Mouse (Mus musculus): Measurements from ENCODE around the gene Dip2b. TPM values are rescaled to one million over a fixed set of nuclear protein-coding genes. Genes with fewer than 3 reads are reported as not detected.
"Not testable (repeated sequence)": the region's sequence is repeated elsewhere in the genome, so short reads cannot be mapped to it uniquely, and the experiment has no call there.

Gene Dip2b
- polyA plus RNA-seq, 1 experiment from 2014 or later, result 2.3 TPM

DNA sequence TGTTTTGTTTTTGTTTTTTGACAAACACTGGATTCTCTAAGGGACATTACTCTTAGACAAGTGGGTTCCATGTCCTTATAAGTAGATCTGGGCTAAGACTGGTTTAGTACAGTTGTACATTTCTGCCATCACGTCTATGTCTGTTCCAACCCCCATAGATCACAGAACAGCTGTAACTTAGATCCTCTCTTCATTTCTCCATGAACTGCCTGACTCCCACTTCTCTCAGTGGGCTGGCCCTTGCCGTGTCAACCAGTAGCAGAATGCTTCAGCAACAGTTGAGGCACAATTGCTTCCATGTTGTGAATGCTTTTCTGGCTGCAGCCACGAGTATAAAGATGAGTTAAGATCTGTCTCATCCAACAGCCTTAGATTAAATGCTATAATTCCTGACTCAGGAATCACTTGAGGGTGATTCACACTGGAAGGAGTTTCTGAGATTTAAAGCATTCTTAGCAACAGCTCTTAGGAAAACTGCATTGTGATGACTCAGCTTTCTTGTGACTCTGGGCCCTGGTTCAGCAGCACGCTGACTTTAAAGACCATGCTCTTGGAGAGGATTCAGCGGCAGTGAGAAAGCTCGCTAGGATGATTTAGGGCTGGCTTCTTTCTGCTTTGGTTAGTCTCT, 212.8 kb downstream of the Dip2b start:
- WGBS (ENCODE audit: insufficient replicate concordance), result 90% methylated on average over 6 of the region's 6 CpGs
- Histone ChIP-seq H3K4me1 (ENCODE audit: insufficient read depth) (no peaks in the 10 kb centered on the region), H3K4me2 (ENCODE audit: low read depth, low read length) (no peak overlapping the region), H3K27ac (ENCODE audit: low read depth) (no peak overlapping the region), H3K36me3 (replicated peaks; ENCODE audit: insufficient read depth, low read length) (peaks cover 82% of the 10 kb centered on the region), H3K9me3 (ENCODE audit: low read length) (no peaks in the 10 kb centered on the region), H3K9ac (replicated peaks) (no peak overlapping the region), H3K4me3 (ENCODE audit: low read depth, low read length) (no peak overlapping the region), H3K27me3 (ENCODE audit: insufficient read depth, low read length) (no peaks in the 10 kb centered on the region)
- ATAC-seq, result no peak
- DNase-seq, result no peak
- TF ChIP-seq CTCF (IDR thresholded peaks at IDR 0.05; ENCODE audit: low read depth), result no peak
- no peak for TF ChIP-seq EP300 (IDR thresholded peaks at IDR 0.05; ENCODE audit: low read depth)

GRCm38 (mm10) chr15:100256386-100256785, 217.9 kb downstream of the Dip2b start:
- H3K4me2 ChIP-seq (ENCODE audit: low read depth, low read length), result no peak overlapping the region
- TF ChIP-seq EP300 (IDR thresholded peaks at IDR 0.05; ENCODE audit: low read depth) (no peak), CTCF (IDR thresholded peaks at IDR 0.05; ENCODE audit: low read depth) (no peak)
- H3K4me3 ChIP-seq (ENCODE audit: low read depth, low read length), result no peak overlapping the region
- no peak overlapping the region for H3K27ac ChIP-seq (ENCODE audit: low read depth)
- WGBS (ENCODE audit: insufficient replicate concordance), result 87% methylated on average over 6 of the region's 6 CpGs
- ATAC-seq (no peak), DNase-seq (no peak)
- H3K9me3 ChIP-seq (ENCODE audit: low read length), result no peaks in the 10 kb centered on the region
- no peaks in the 10 kb centered on the region for H3K27me3 ChIP-seq (ENCODE audit: insufficient read depth, low read length)
- no peak overlapping the region for H3K9ac ChIP-seq (replicated peaks)
- H3K36me3 ChIP-seq (replicated peaks; ENCODE audit: insufficient read depth, low read length), result peaks cover 62% of the 10 kb centered on the region
- no peaks in the 10 kb centered on the region for H3K4me1 ChIP-seq (ENCODE audit: insufficient read depth)

GRCm38 (mm10) chr15:100257305-100257704, 218.8 kb downstream of the Dip2b start:
- WGBS (ENCODE audit: insufficient replicate concordance), result 89% methylated on average over 5 of the region's 5 CpGs
- Histone ChIP-seq H3K9ac (replicated peaks) (no peak overlapping the region), H3K27me3 (ENCODE audit: insufficient read depth, low read length) (no peaks in the 10 kb centered on the region), H3K36me3 (replicated peaks; ENCODE audit: insufficient read depth, low read length) (peaks cover 58% of the 10 kb centered on the region), H3K4me1 (ENCODE audit: insufficient read depth) (no peaks in the 10 kb centered on the region), H3K9me3 (ENCODE audit: low read length) (no peaks in the 10 kb centered on the region), H3K27ac (ENCODE audit: low read depth) (no peak overlapping the region), H3K4me3 (ENCODE audit: low read depth, low read length) (no peak overlapping the region), H3K4me2 (ENCODE audit: low read depth, low read length) (no peak overlapping the region)
- TF ChIP-seq EP300 (IDR thresholded peaks at IDR 0.05; ENCODE audit: low read depth) (no peak), CTCF (IDR thresholded peaks at IDR 0.05; ENCODE audit: low read depth) (no peak)
- DNase-seq (no peak), ATAC-seq (no peak)

DNA sequence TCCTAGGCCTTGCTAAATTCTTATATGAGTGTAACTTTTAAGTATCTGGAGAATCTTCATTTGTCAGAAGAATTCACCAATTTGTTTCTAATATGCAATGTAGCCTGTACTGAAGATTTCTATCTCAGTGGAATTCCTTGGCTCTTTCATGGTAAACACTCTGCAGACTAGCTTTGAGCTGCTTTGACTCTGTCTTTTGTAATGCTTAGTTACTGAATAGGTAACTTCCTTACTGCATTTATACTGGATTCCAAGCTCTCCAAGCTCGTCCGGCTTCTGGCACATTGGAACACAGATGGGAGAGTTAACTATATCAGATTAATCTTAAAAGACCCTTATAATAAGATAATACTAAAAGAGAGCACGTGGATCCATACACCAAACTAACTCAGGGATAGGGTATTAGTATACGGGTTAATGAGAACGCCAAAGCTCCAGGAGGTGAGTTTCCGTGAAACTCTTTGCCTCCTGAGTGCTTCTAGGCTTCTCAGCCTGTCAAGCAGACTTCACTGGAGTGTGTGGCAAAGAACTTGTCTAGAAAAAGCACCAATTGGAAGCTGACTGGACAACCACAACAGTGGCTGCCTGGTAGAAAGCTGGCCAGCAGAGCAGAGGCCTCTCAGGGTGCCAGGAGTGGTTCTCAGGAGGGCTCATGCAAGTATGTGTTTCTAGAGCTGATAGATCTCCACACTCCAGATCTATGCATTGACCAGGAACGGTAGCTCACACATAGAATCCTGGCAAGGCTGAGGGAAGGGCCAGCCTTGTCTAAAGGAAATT, 220.4 kb downstream of the Dip2b start:
- no peak for DNase-seq
- Histone ChIP-seq H3K27me3 (ENCODE audit: insufficient read depth, low read length) (no peaks in the 10 kb centered on the region), H3K9me3 (ENCODE audit: low read length) (no peaks in the 10 kb centered on the region), H3K9ac (replicated peaks) (no peak overlapping the region), H3K4me1 (ENCODE audit: insufficient read depth) (no peaks in the 10 kb centered on the region), H3K36me3 (replicated peaks; ENCODE audit: insufficient read depth, low read length) (peaks cover 49% of the 10 kb centered on the region), H3K4me2 (ENCODE audit: low read depth, low read length) (no peak overlapping the region), H3K27ac (ENCODE audit: low read depth) (no peak overlapping the region), H3K4me3 (ENCODE audit: low read depth, low read length) (no peak overlapping the region)
- TF ChIP-seq EP300 (IDR thresholded peaks at IDR 0.05; ENCODE audit: low read depth) (no peak), CTCF (IDR thresholded peaks at IDR 0.05; ENCODE audit: low read depth) (no peak)
- ATAC-seq, result no peak
- 96% methylated on average over 7 of the region's 7 CpGs for WGBS (ENCODE audit: insufficient replicate concordance)

GRCm38 (mm10) chr15:100260351-100260750, 221.9 kb downstream of the Dip2b start:
- H3K4me1 ChIP-seq (ENCODE audit: insufficient read depth); H3K9me3 ChIP-seq (ENCODE audit: low read length); ATAC-seq; H3K9ac ChIP-seq (replicated peaks); H3K27me3 ChIP-seq (ENCODE audit: insufficient read depth, low read length); H3K4me2 ChIP-seq (ENCODE audit: low read depth, low read length); H3K4me3 ChIP-seq (ENCODE audit: low read depth, low read length); H3K27ac ChIP-seq (ENCODE audit: low read depth); DNase-seq: not testable (repeated sequence)
- WGBS (ENCODE audit: insufficient replicate concordance), result 71% methylated on average over 6 of the region's 7 CpGs
- H3K36me3 ChIP-seq (replicated peaks; ENCODE audit: insufficient read depth, low read length), result peaks cover 34% of the 10 kb centered on the region

DNA sequence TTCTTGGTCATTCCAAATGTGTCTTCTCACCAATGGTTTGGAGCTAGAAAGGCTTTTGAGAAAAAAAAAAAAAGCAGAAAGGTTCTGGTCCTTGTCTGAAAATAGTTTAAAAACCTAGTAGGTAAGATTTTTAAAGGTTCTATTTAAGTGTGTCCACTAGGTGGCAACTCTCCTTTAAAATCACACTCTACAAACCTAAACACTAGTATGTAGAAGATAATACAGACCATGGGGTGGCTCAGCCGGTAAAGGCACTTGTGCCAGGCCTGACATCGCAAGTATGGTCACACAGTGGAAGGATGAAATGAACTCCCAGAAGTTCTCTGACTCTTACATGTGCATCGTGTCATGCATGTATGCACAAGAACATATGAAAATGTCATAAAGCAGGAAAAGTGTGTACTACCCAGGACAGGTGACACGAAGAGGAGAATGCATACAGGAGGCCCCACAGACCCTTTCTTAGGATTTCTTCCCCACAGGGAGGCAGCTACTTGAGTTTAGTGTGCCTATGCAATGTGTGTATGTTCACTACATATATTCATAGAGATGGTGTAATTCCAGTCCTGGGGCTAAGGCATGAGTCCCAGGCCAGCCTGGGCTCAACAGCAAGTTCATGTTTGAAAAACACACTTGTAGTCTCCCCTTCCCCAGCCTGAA, 224.9 kb downstream of the Dip2b start:
- DNase-seq, result no peak
- Histone ChIP-seq H3K27me3 (ENCODE audit: insufficient read depth, low read length) (no peaks in the 10 kb centered on the region), H3K9me3 (ENCODE audit: low read length) (no peaks in the 10 kb centered on the region), H3K27ac (ENCODE audit: low read depth) (no peak overlapping the region), H3K36me3 (replicated peaks; ENCODE audit: insufficient read depth, low read length) (peaks cover 12% of the 10 kb centered on the region), H3K9ac (replicated peaks) (no peak overlapping the region), H3K4me3 (ENCODE audit: low read depth, low read length) (no peak overlapping the region), H3K4me1 (ENCODE audit: insufficient read depth) (no peaks in the 10 kb centered on the region), H3K4me2 (ENCODE audit: low read depth, low read length) (no peak overlapping the region)
- no peak for TF ChIP-seq EP300 (IDR thresholded peaks at IDR 0.05; ENCODE audit: low read depth)
- TF ChIP-seq CTCF (IDR thresholded peaks at IDR 0.05; ENCODE audit: low read depth), result peak; percentile 52
- ATAC-seq, result no peak; the same call in 1 of the 2 replicates
- 45% methylated on average over 4 of the region's 4 CpGs for WGBS (ENCODE audit: insufficient replicate concordance)

Data from liver, postnatal 0 days (tissue).